Mouse (Mus musculus): ENCODE measurements at regions not wholly inside any gene's neighbourhood (a gene's known extent, or its start where the extent isn't known, plus 50 kb on each side); places are given as distances from the start of the nearest gene placed in this dataset.

- Histone ChIP-seq H3K9ac (ENCODE audit: low read length) (no peak overlapping the region), H3K27ac (ENCODE audit: low read depth, low read length) (no peak overlapping the region), H3K4me2 (ENCODE audit: low read depth) (no peak overlapping the region), H3K9me3 (ENCODE audit: control insufficient read depth, low read length) (no peaks in the 10 kb centered on the region), H3K36me3 (ENCODE audit: control insufficient read depth, insufficient read depth, low read length) (no peaks in the 10 kb centered on the region), H3K4me3 (ENCODE audit: low read depth, low read length) (no peak overlapping the region), H3K27me3 (ENCODE audit: control insufficient read depth, insufficient read depth, low read length) (no peaks in the 10 kb centered on the region), H3K4me1 (ENCODE audit: control insufficient read depth, insufficient read depth, low read length) (no peaks in the 10 kb centered on the region)
- no peak for DNase-seq (ENCODE audit: low spot score)
- 85% methylated on average over 2 of the region's 2 CpGs for WGBS
- no peak for ATAC-seq (ENCODE audit: insufficient read depth, low FRiP score, low TSS enrichment)
Measured at GRCm38 (mm10) chr15:24993325-24993673, 420.3 kb downstream of the Basp1 start.

- Histone ChIP-seq H3K4me1 (ENCODE audit: control insufficient read depth, insufficient read depth, low read length) (no peaks in the 10 kb centered on the region), H3K9me3 (ENCODE audit: control insufficient read depth, low read length) (no peaks in the 10 kb centered on the region), H3K36me3 (ENCODE audit: control insufficient read depth, insufficient read depth, low read length) (no peaks in the 10 kb centered on the region), H3K9ac (ENCODE audit: low read length) (no peak overlapping the region), H3K4me2 (ENCODE audit: low read depth) (no peak overlapping the region), H3K4me3 (ENCODE audit: low read depth, low read length) (no peak overlapping the region), H3K27me3 (ENCODE audit: control insufficient read depth, insufficient read depth, low read length) (no peaks in the 10 kb centered on the region), H3K27ac (ENCODE audit: low read depth, low read length) (no peak overlapping the region)
- WGBS, result 84% methylated on average over 14 of the region's 14 CpGs
- DNase-seq (ENCODE audit: low spot score) (peak; percentile 31), ATAC-seq (ENCODE audit: insufficient read depth, low FRiP score, low TSS enrichment) (no peak; the same call in 1 of the 2 replicates)
Measured at GRCm38 (mm10) chr15:24992665-24993324, 420.8 kb downstream of the Basp1 start.

GRCm38 (mm10) chr15:24990082-24990786 is 423.3 kb downstream of the Basp1 start:
- 87% methylated on average over 5 of the region's 5 CpGs for WGBS

GRCm38 (mm10) chr15:24980841-24981240 is 432.7 kb downstream of the Basp1 start:
- no peak overlapping the region for H3K4me3 ChIP-seq (ENCODE audit: low read depth, low read length)
- no peak overlapping the region for H3K9ac ChIP-seq (ENCODE audit: low read length)
- ATAC-seq (ENCODE audit: insufficient read depth, low FRiP score, low TSS enrichment) (no peak), DNase-seq (ENCODE audit: low spot score) (no peak)
- 37% methylated on average over 4 of the region's 4 CpGs for WGBS
- H3K36me3 ChIP-seq (ENCODE audit: control insufficient read depth, insufficient read depth, low read length), result no peaks in the 10 kb centered on the region
- no peak overlapping the region for H3K27ac ChIP-seq (ENCODE audit: low read depth, low read length)
- H3K27me3 ChIP-seq (ENCODE audit: control insufficient read depth, insufficient read depth, low read length), result no peaks in the 10 kb centered on the region
- no peaks in the 10 kb centered on the region for H3K4me1 ChIP-seq (ENCODE audit: control insufficient read depth, insufficient read depth, low read length)
- H3K9me3 ChIP-seq (ENCODE audit: control insufficient read depth, low read length), result no peaks in the 10 kb centered on the region
- H3K4me2 ChIP-seq (ENCODE audit: low read depth), result no peak overlapping the region

More at GRCm38 (mm10) chr15:24990082-24990786, 423.3 kb downstream of the Basp1 start:
- H3K27ac ChIP-seq (ENCODE audit: low read depth, low read length), result no peak overlapping the region
- no peak overlapping the region for H3K4me2 ChIP-seq (ENCODE audit: low read depth)
- no peaks in the 10 kb centered on the region for H3K9me3 ChIP-seq (ENCODE audit: control insufficient read depth, low read length)
- no peak for ATAC-seq (ENCODE audit: insufficient read depth, low FRiP score, low TSS enrichment)
- H3K9ac ChIP-seq (ENCODE audit: low read length), result no peak overlapping the region
- no peaks in the 10 kb centered on the region for H3K4me1 ChIP-seq (ENCODE audit: control insufficient read depth, insufficient read depth, low read length)
- no peaks in the 10 kb centered on the region for H3K36me3 ChIP-seq (ENCODE audit: control insufficient read depth, insufficient read depth, low read length)
- H3K27me3 ChIP-seq (ENCODE audit: control insufficient read depth, insufficient read depth, low read length), result no peaks in the 10 kb centered on the region
- no peak for DNase-seq (ENCODE audit: low spot score)
- no peak overlapping the region for H3K4me3 ChIP-seq (ENCODE audit: low read depth, low read length)

GRCm38 (mm10) chr15:24972020-24972419 is 441.5 kb downstream of the Basp1 start:
- Histone ChIP-seq H3K36me3 (ENCODE audit: control insufficient read depth, insufficient read depth, low read length) (no peaks in the 10 kb centered on the region), H3K4me1 (ENCODE audit: control insufficient read depth, insufficient read depth, low read length) (peaks cover 7% of the 10 kb centered on the region; the same call in 1 of the 2 replicates), H3K4me3 (ENCODE audit: low read depth, low read length) (no peak overlapping the region), H3K27me3 (ENCODE audit: control insufficient read depth, insufficient read depth, low read length) (no peaks in the 10 kb centered on the region), H3K4me2 (ENCODE audit: low read depth) (no peak overlapping the region), H3K27ac (ENCODE audit: low read depth, low read length) (no peak overlapping the region), H3K9ac (ENCODE audit: low read length) (no peak overlapping the region), H3K9me3 (ENCODE audit: control insufficient read depth, low read length) (no peaks in the 10 kb centered on the region)
- DNase-seq (ENCODE audit: low spot score), result peak; percentile 44
- ATAC-seq (ENCODE audit: insufficient read depth, low FRiP score, low TSS enrichment), result no peak
- 9% methylated on average over 5 of the region's 5 CpGs for WGBS

- DNase-seq (ENCODE audit: low spot score) (peak; percentile 42), ATAC-seq (ENCODE audit: insufficient read depth, low FRiP score, low TSS enrichment) (no peak)
- Histone ChIP-seq H3K27me3 (ENCODE audit: control insufficient read depth, insufficient read depth, low read length) (no peaks in the 10 kb centered on the region), H3K4me2 (ENCODE audit: low read depth) (no peak overlapping the region), H3K36me3 (ENCODE audit: control insufficient read depth, insufficient read depth, low read length) (no peaks in the 10 kb centered on the region), H3K9me3 (ENCODE audit: control insufficient read depth, low read length) (no peaks in the 10 kb centered on the region), H3K4me3 (ENCODE audit: low read depth, low read length) (no peak overlapping the region), H3K9ac (ENCODE audit: low read length) (no peak overlapping the region), H3K27ac (ENCODE audit: low read depth, low read length) (no peak overlapping the region), H3K4me1 (ENCODE audit: control insufficient read depth, insufficient read depth, low read length) (peaks cover 7% of the 10 kb centered on the region; the same call in 1 of the 2 replicates)
- 23% methylated on average over 2 of the region's 2 CpGs for WGBS
Measured at GRCm38 (mm10) chr15:24969391-24969812, 444.2 kb downstream of the Basp1 start.

- DNase-seq (ENCODE audit: low spot score), result no peak
- no peak overlapping the region for H3K4me2 ChIP-seq (ENCODE audit: low read depth)
- H3K36me3 ChIP-seq (ENCODE audit: control insufficient read depth, insufficient read depth, low read length), result no peaks in the 10 kb centered on the region
- WGBS, result 93% methylated on average over 7 of the region's 7 CpGs
- ATAC-seq (ENCODE audit: insufficient read depth, low FRiP score, low TSS enrichment), result no peak
- peaks cover 7% of the 10 kb centered on the region; the same call in 1 of the 2 replicates for H3K4me1 ChIP-seq (ENCODE audit: control insufficient read depth, insufficient read depth, low read length)
- H3K27ac ChIP-seq (ENCODE audit: low read depth, low read length), result no peak overlapping the region
- no peaks in the 10 kb centered on the region for H3K27me3 ChIP-seq (ENCODE audit: control insufficient read depth, insufficient read depth, low read length)
- no peaks in the 10 kb centered on the region for H3K9me3 ChIP-seq (ENCODE audit: control insufficient read depth, low read length)
- no peak overlapping the region for H3K9ac ChIP-seq (ENCODE audit: low read length)
- no peak overlapping the region for H3K4me3 ChIP-seq (ENCODE audit: low read depth, low read length)
Measured at GRCm38 (mm10) chr15:24968636-24969317, 444.8 kb downstream of the Basp1 start.

DNA sequence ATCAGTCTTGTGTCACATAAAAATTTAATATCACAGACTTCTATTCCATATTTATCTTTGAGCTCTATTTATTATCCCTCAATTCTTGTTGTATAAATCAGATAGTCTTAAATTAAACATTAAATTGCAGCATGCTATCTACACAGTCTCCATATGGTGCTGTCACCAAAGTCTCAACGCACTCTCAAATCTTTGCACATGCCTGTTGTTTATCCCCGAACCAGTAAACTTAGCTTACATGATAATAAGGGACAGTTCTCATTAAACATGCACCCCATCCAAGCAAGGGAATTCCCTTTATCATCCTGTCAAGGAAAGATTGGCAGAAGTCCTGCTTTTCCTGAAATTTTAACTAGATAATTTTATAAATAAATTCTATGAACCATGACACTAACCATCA is 483.8 kb downstream of the Basp1 start:
- Histone ChIP-seq H3K4me3 (ENCODE audit: low read depth, low read length) (no peak overlapping the region), H3K36me3 (ENCODE audit: control insufficient read depth, insufficient read depth, low read length) (no peaks in the 10 kb centered on the region), H3K27ac (ENCODE audit: low read depth, low read length) (no peak overlapping the region), H3K27me3 (ENCODE audit: control insufficient read depth, insufficient read depth, low read length) (no peaks in the 10 kb centered on the region), H3K4me1 (ENCODE audit: control insufficient read depth, insufficient read depth, low read length) (no peaks in the 10 kb centered on the region), H3K9ac (ENCODE audit: low read length) (no peak overlapping the region), H3K4me2 (ENCODE audit: low read depth) (no peak overlapping the region), H3K9me3 (ENCODE audit: control insufficient read depth, low read length) (no peaks in the 10 kb centered on the region)
- no peak for DNase-seq (ENCODE audit: low spot score)
- no peak for ATAC-seq (ENCODE audit: insufficient read depth, low FRiP score, low TSS enrichment)
- 88% methylated on average over 2 of the region's 2 CpGs for WGBS

Data from neural tube, embryonic 11.5 days (tissue).